Mouse (Mus musculus): ENCODE results near the gene Jazf1. TPM values are rescaled to one million over a fixed set of nuclear protein-coding genes. Genes with fewer than 3 reads are reported as not detected.

The Jazf1 gene
- polyA plus RNA-seq, 1 experiment from 2014 or later: 56.4 TPM

DNA sequence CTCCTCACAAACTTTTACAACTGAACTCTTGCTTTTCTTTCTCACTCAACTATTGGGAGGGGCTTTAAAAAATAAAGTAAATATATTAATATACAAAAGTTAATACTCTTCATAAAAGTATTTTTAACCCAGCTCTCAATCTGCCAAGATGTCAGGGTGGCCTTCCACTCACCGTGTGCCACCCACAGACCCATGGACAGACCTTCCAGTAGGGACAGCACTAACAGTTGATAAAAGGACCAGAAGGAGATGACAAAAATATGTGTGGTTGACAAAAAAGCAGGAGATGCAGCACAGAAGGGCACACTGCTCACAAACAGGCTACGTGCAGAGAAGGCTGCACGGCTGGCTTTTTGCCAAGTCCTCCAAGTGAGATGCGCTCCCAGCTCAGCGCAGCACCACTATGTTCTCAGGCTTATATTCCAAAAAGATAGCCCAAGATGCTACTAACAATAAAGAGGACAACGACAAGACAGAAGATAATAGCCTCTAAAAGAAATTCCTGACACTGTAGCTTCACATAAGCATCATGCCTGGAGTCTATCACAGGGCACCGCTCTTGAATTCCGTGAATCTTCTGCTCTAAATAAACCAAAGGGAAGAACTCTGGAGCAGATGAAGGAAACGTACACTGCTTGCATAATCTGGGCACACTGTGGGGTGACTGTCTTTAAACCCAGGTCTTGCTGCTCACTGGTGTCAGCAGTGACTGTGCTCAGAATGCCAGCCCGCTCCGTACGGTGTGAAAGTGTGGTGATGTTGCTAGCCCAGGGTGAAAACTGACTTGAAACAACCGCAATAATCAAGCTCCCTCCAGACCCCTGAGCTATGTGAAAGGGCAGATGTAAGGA, 104.4 kb downstream of the Jazf1 start:
- Histone ChIP-seq H3K9me3 (ENCODE audit: control insufficient read depth, low read length) (no peaks in the 10 kb centered on the region), H3K27me3 (replicated peaks; ENCODE audit: control insufficient read depth, insufficient read depth, low read length) (no peaks in the 10 kb centered on the region), H3K27ac (ENCODE audit: low read depth, low read length) (peak overlapping the region; percentile 3; the same call in 1 of the 2 replicates), H3K9ac (ENCODE audit: low read depth, low read length) (no peak overlapping the region), H3K4me3 (ENCODE audit: low read length) (no peak overlapping the region), H3K4me2 (ENCODE audit: low read length) (no peak overlapping the region), H3K4me1 (ENCODE audit: control insufficient read depth, insufficient read depth, low read depth, low read length) (peaks cover 10% of the 10 kb centered on the region), H3K36me3 (ENCODE audit: control insufficient read depth, insufficient read depth, low read length) (no peaks in the 10 kb centered on the region)
- WGBS: 49% methylated on average over 13 of the region's 13 CpGs
- peak; percentile 51; the same call in 1 of the 2 replicates for ATAC-seq

DNA sequence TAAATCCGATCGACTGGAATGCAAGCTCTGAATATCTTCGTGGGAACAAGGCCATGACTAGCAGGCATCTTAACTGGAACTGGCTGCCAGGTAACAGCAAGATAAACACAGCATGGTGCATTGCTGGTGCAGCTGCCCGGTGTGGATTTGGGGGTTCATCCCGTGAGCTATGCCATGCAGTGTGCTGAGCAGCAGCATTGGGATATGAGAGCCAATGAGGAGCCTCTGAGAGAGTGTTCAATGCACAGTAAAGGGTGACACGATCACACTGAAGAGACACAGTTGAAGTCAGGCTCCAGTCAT, 105.0 kb downstream of the Jazf1 start:
- Histone ChIP-seq H3K4me2 (ENCODE audit: low read length) (no peak overlapping the region), H3K9ac (ENCODE audit: low read depth, low read length) (no peak overlapping the region), H3K27ac (ENCODE audit: low read depth, low read length) (no peak overlapping the region), H3K9me3 (ENCODE audit: control insufficient read depth, low read length) (no peaks in the 10 kb centered on the region), H3K27me3 (replicated peaks; ENCODE audit: control insufficient read depth, insufficient read depth, low read length) (no peaks in the 10 kb centered on the region), H3K4me3 (ENCODE audit: low read length) (no peak overlapping the region), H3K36me3 (ENCODE audit: control insufficient read depth, insufficient read depth, low read length) (no peaks in the 10 kb centered on the region), H3K4me1 (ENCODE audit: control insufficient read depth, insufficient read depth, low read depth, low read length) (peaks cover 10% of the 10 kb centered on the region)
- WGBS: 55% methylated on average over 6 of the region's 6 CpGs
- ATAC-seq: 0 out of 2 replicates have a peak, but pooled peaks have one; percentile 28

GRCm38 (mm10) chr6:52962600-52963429, 105.6 kb downstream of the Jazf1 start:
- no peaks in the 10 kb centered on the region for H3K9me3 ChIP-seq (ENCODE audit: control insufficient read depth, low read length)
- H3K4me1 ChIP-seq (ENCODE audit: control insufficient read depth, insufficient read depth, low read depth, low read length): peaks cover 10% of the 10 kb centered on the region
- H3K9ac ChIP-seq (ENCODE audit: low read depth, low read length): no peak overlapping the region
- 74% methylated on average over 4 of the region's 4 CpGs for WGBS
- no peak overlapping the region for H3K27ac ChIP-seq (ENCODE audit: low read depth, low read length)
- no peaks in the 10 kb centered on the region for H3K27me3 ChIP-seq (replicated peaks; ENCODE audit: control insufficient read depth, insufficient read depth, low read length)
- no peak overlapping the region for H3K4me3 ChIP-seq (ENCODE audit: low read length)
- no peaks in the 10 kb centered on the region for H3K36me3 ChIP-seq (ENCODE audit: control insufficient read depth, insufficient read depth, low read length)
- no peak overlapping the region for H3K4me2 ChIP-seq (ENCODE audit: low read length)
- ATAC-seq: no peak

DNA sequence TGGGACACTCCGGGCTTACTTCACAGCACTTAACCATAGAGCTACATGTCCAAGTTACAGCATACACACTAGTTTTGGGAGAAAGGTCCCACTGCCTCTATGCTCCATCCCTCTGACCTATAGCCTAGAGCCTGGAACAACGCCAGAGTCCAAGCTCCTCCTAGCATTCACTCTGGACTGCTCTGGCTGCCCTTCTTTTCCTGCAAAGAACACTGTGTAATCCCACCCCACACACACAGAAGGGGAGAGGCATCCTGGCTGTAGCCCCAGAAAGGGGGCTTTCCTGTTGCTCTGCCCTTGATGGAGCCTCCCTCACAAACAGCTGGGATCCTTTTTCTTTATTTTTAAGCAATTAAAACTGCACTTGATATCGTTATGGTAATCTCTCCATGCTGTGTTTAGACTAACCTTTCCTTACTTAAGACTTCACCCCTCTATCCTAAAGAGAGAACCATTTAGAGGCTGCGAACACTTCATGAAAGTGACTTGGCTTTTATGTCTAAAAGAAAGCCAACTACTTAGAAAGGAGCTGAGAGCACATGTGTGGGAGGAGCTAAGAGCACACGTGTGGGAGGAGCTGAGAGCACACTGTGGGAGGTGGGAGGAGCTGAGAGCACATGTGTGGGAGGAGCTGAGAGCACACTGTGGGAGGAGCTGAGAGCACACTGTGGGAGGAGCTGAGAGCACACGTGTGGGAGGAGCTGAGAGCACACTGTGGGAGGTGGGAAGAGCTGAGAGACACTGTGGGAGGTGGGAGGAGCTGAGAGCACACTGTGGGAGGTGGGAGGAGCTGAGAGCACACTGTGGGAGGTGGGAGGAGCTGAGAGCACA, 106.6 kb downstream of the Jazf1 start:
- ATAC-seq: 0 out of 2 replicates have a peak, but pooled peaks have one; percentile 34
- Histone ChIP-seq H3K9me3 (ENCODE audit: control insufficient read depth, low read length) (no peaks in the 10 kb centered on the region), H3K36me3 (ENCODE audit: control insufficient read depth, insufficient read depth, low read length) (no peaks in the 10 kb centered on the region), H3K27ac (ENCODE audit: low read depth, low read length) (no peak overlapping the region), H3K4me2 (ENCODE audit: low read length) (no peak overlapping the region), H3K4me3 (ENCODE audit: low read length) (no peak overlapping the region), H3K9ac (ENCODE audit: low read depth, low read length) (no peak overlapping the region), H3K27me3 (replicated peaks; ENCODE audit: control insufficient read depth, insufficient read depth, low read length) (no peaks in the 10 kb centered on the region), H3K4me1 (ENCODE audit: control insufficient read depth, insufficient read depth, low read depth, low read length) (peaks cover 10% of the 10 kb centered on the region)
- WGBS: 70% methylated on average over 6 of the region's 6 CpGs

- H3K4me1 ChIP-seq (ENCODE audit: control insufficient read depth, insufficient read depth, low read depth, low read length): peaks cover under 1% of the 10 kb centered on the region
- H3K9ac ChIP-seq (ENCODE audit: low read depth, low read length): no peak overlapping the region
- no peak overlapping the region for H3K4me2 ChIP-seq (ENCODE audit: low read length)
- H3K9me3 ChIP-seq (ENCODE audit: control insufficient read depth, low read length): no peaks in the 10 kb centered on the region
- H3K27ac ChIP-seq (ENCODE audit: low read depth, low read length): no peak overlapping the region
- no peak for ATAC-seq
- no peak overlapping the region for H3K4me3 ChIP-seq (ENCODE audit: low read length)
- H3K36me3 ChIP-seq (ENCODE audit: control insufficient read depth, insufficient read depth, low read length): no peaks in the 10 kb centered on the region
- 5% methylated on average over 4 of the region's 4 CpGs for WGBS
- H3K27me3 ChIP-seq (replicated peaks; ENCODE audit: control insufficient read depth, insufficient read depth, low read length): no peaks in the 10 kb centered on the region
Observed at GRCm38 (mm10) chr6:52957730-52958129, 110.7 kb downstream of the Jazf1 start.

DNA sequence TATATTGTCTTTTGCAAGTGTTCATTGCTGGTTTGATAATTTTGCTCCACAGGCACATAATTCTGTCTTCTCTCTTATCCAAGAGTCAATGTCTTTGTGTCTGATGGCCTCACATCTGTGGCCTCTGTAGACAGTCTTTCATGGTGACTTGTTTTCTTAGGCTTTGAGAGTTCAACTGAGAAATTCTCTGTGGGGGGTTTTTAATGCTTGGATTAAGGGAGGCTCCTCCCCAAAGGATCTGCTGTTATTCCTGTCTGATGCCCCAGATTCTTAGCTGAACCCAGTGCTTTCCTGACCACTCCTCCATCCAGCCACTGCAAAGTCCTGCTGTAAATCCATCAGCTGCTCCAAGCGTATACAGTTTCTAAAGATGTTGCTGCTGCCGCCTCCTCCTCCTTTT, 112.3 kb downstream of the Jazf1 start:
- Histone ChIP-seq H3K27me3 (replicated peaks; ENCODE audit: control insufficient read depth, insufficient read depth, low read length) (no peaks in the 10 kb centered on the region), H3K27ac (ENCODE audit: low read depth, low read length) (no peak overlapping the region), H3K36me3 (ENCODE audit: control insufficient read depth, insufficient read depth, low read length) (no peaks in the 10 kb centered on the region), H3K4me2 (ENCODE audit: low read length) (no peak overlapping the region), H3K9me3 (ENCODE audit: control insufficient read depth, low read length) (no peaks in the 10 kb centered on the region), H3K4me1 (ENCODE audit: control insufficient read depth, insufficient read depth, low read depth, low read length) (peaks cover 4% of the 10 kb centered on the region), H3K9ac (ENCODE audit: low read depth, low read length) (no peak overlapping the region), H3K4me3 (ENCODE audit: low read length) (no peak overlapping the region)
- 84% methylated on average over 2 of the region's 2 CpGs for WGBS
- no peak for ATAC-seq

GRCm38 (mm10) chr6:52955304-52955703, 113.1 kb downstream of the Jazf1 start:
- 82% methylated on average over 2 of the region's 2 CpGs for WGBS
- no peaks in the 10 kb centered on the region for H3K27me3 ChIP-seq (replicated peaks; ENCODE audit: control insufficient read depth, insufficient read depth, low read length)
- ATAC-seq: no peak

GRCm38 (mm10) chr6:52954861-52955260, 113.6 kb downstream of the Jazf1 start:
- ATAC-seq: no peak
- no peaks in the 10 kb centered on the region for H3K9me3 ChIP-seq (ENCODE audit: control insufficient read depth, low read length)
- WGBS: 93% methylated on average over 3 of the region's 3 CpGs
- H3K4me3 ChIP-seq (ENCODE audit: low read length): no peak overlapping the region
- H3K36me3 ChIP-seq (ENCODE audit: control insufficient read depth, insufficient read depth, low read length): no peaks in the 10 kb centered on the region
- no peak overlapping the region for H3K27ac ChIP-seq (ENCODE audit: low read depth, low read length)
- peaks cover 9% of the 10 kb centered on the region for H3K4me1 ChIP-seq (ENCODE audit: control insufficient read depth, insufficient read depth, low read depth, low read length)
- H3K4me2 ChIP-seq (ENCODE audit: low read length): no peak overlapping the region
- H3K27me3 ChIP-seq (replicated peaks; ENCODE audit: control insufficient read depth, insufficient read depth, low read length): no peaks in the 10 kb centered on the region
- no peak overlapping the region for H3K9ac ChIP-seq (ENCODE audit: low read depth, low read length)

More at GRCm38 (mm10) chr6:52955304-52955703, 113.1 kb downstream of the Jazf1 start:
- Histone ChIP-seq H3K9ac (ENCODE audit: low read depth, low read length) (no peak overlapping the region), H3K4me2 (ENCODE audit: low read length) (no peak overlapping the region), H3K4me3 (ENCODE audit: low read length) (no peak overlapping the region), H3K4me1 (ENCODE audit: control insufficient read depth, insufficient read depth, low read depth, low read length) (peaks cover 9% of the 10 kb centered on the region), H3K36me3 (ENCODE audit: control insufficient read depth, insufficient read depth, low read length) (no peaks in the 10 kb centered on the region), H3K27ac (ENCODE audit: low read depth, low read length) (no peak overlapping the region), H3K9me3 (ENCODE audit: control insufficient read depth, low read length) (no peaks in the 10 kb centered on the region)

Data from hindbrain, embryonic 16.5 days (tissue).